Mouse (Mus musculus) limb, embryonic 11.5 days (tissue): Measurements from ENCODE around the gene Prmt2. TPM values are rescaled to one million over a fixed set of nuclear protein-coding genes. Genes with fewer than 3 reads are reported as not detected.
A peak's percentile ranks its signal among the peaks of the same experiment; 100 is the strongest.

Experiments
- ATAC-seq: fragments of 200-750 bp; cut with Nextera tagmentation; 2 replicates; pipeline ENCODE4 v1.8.0; 2017; ENCODE audit warnings: low read depth; ENCODE audit not compliant: insufficient number of reproducible peaks, low FRiP score, low TSS enrichment
- DNase-seq: peaks from one replicate; pipeline ENCODE4 v3.0.0-alpha.2; 2015; ENCODE audit warnings: low spot score
- H3K27ac ChIP-seq: fragments of 300-500 bp; sonication (generic); replicated peaks from 2 replicates; pipeline ENCODE4 v1.5.1; 2014; ENCODE audit warnings: low read depth, mild to moderate bottlenecking, low read length
- H3K27me3 ChIP-seq: fragments of 300-500 bp; sonication (generic); 2 replicates; pipeline ENCODE4 v1.6.1; 2014; ENCODE audit warnings: mild to moderate bottlenecking, low read length, mixed read lengths; ENCODE audit not compliant: control insufficient read depth, insufficient read depth
- H3K36me3 ChIP-seq: fragments of 300-500 bp; sonication (generic); 2 replicates; pipeline ENCODE4 v1.6.1; 2014; ENCODE audit warnings: mild to moderate bottlenecking, low read length, moderate library complexity, mixed read lengths; ENCODE audit not compliant: control insufficient read depth, insufficient read depth
- H3K4me1 ChIP-seq: fragments of 300-500 bp; sonication (generic); 2 replicates; pipeline ENCODE4 v1.6.1; 2014; ENCODE audit warnings: low read length, mixed read lengths; ENCODE audit not compliant: control insufficient read depth, insufficient read depth
- H3K4me2 ChIP-seq: fragments of 300-500 bp; sonication (generic); 2 replicates; pipeline ENCODE4 v1.6.1; 2014; ENCODE audit warnings: low read depth, mild to moderate bottlenecking, moderate library complexity; ENCODE audit not compliant: severe bottlenecking
- H3K4me3 ChIP-seq: fragments of 300-500 bp; sonication (generic); 2 replicates; pipeline ENCODE4 v1.5.1; 2014; ENCODE audit warnings: low read depth, low read length
- H3K9ac ChIP-seq: fragments of 300-500 bp; sonication (generic); 2 replicates; pipeline ENCODE4 v1.6.1; 2014; ENCODE audit warnings: mild to moderate bottlenecking, low read length
- H3K9me3 ChIP-seq: fragments of 300-500 bp; sonication (generic); 2 replicates; pipeline ENCODE4 v1.6.1; 2016; ENCODE audit warnings: low read length; ENCODE audit not compliant: control insufficient read depth
- WGBS: fragments of 180-500 bp; shearing (Covaris S2); extraction: QIAGEN DNeasy Blood & Tissue Kit; methylation state at CpG from one replicate; pipeline ENCODE4 v1.1.7; 2014; 5-methylcytosine and 5-hydroxymethylcytosine counted together
- polyA plus RNA-seq: library from polyadenylated mRNA; unstranded; fragments of >200 nt; fragmentation: Nextera tagmentation; extraction: Ambion mirVana; gene quantifications from 2 replicates; pipeline ENCODE4 v1.2.1, GENCODE M21; 2014

The Prmt2 gene
- polyA plus RNA-seq, 1 experiment from 2014 or later: 49.1 TPM

GRCm38 (mm10) chr10:76209241-76209640 lies 28.4 kb downstream of the Prmt2 start:
- H3K27ac ChIP-seq: no peak overlapping the region
- no peak overlapping the region for H3K4me3 ChIP-seq
- H3K36me3 ChIP-seq: peaks cover 4% of the 10 kb centered on the region; the same call in 1 of the 2 replicates
- no peak overlapping the region for H3K9ac ChIP-seq
- ATAC-seq (no peak), DNase-seq (no peak)
- H3K27me3 ChIP-seq: no peaks in the 10 kb centered on the region
- WGBS: 90% methylated on average over 8 of the region's 8 CpGs
- no peaks in the 10 kb centered on the region for H3K9me3 ChIP-seq
- no peak overlapping the region for H3K4me2 ChIP-seq
- no peaks in the 10 kb centered on the region for H3K4me1 ChIP-seq

GRCm38 (mm10) chr10:76207262-76207796 lies 30.3 kb downstream of the Prmt2 start:
- WGBS: 92% methylated on average over 13 of the region's 13 CpGs
- H3K4me3 ChIP-seq: no peak overlapping the region
- ATAC-seq (no peak), DNase-seq (no peak)
- H3K36me3 ChIP-seq: peaks cover 2% of the 10 kb centered on the region; the same call in 1 of the 2 replicates
- H3K27ac ChIP-seq: no peak overlapping the region
- no peaks in the 10 kb centered on the region for H3K9me3 ChIP-seq
- no peaks in the 10 kb centered on the region for H3K4me1 ChIP-seq
- H3K9ac ChIP-seq: no peak overlapping the region
- H3K4me2 ChIP-seq: no peak overlapping the region
- H3K27me3 ChIP-seq: no peaks in the 10 kb centered on the region

- ATAC-seq: no peak
- 15% methylated on average over 18 of the region's 18 CpGs for WGBS
- H3K4me1 ChIP-seq: no peaks in the 10 kb centered on the region
- peak overlapping the region; percentile 39 for H3K9ac ChIP-seq
- peak overlapping the region; percentile 24 for H3K4me3 ChIP-seq
- H3K27ac ChIP-seq: no peak overlapping the region
- H3K9me3 ChIP-seq: no peaks in the 10 kb centered on the region
- DNase-seq: peak; percentile 50
- no peaks in the 10 kb centered on the region for H3K27me3 ChIP-seq
- peak overlapping the region; percentile 51 for H3K4me2 ChIP-seq
- peaks cover 2% of the 10 kb centered on the region; the same call in 1 of the 2 replicates for H3K36me3 ChIP-seq
Measured at GRCm38 (mm10) chr10:76203798-76204283, 33.8 kb downstream of the Prmt2 start.

- Histone ChIP-seq H3K9me3 (no peaks in the 10 kb centered on the region), H3K4me3 (no peak overlapping the region), H3K36me3 (no peaks in the 10 kb centered on the region), H3K4me2 (no peak overlapping the region), H3K9ac (no peak overlapping the region), H3K27me3 (no peaks in the 10 kb centered on the region), H3K4me1 (no peaks in the 10 kb centered on the region), H3K27ac (no peak overlapping the region)
- WGBS: 16% methylated on average over 7 of the region's 7 CpGs
- DNase-seq (peak; percentile 86), ATAC-seq (no peak)
Measured at GRCm38 (mm10) chr10:76201978-76202377, 35.7 kb downstream of the Prmt2 start.

GRCm38 (mm10) chr10:76201416-76201815 lies 36.2 kb downstream of the Prmt2 start:
- H3K27me3 ChIP-seq: no peaks in the 10 kb centered on the region
- ATAC-seq (no peak), DNase-seq (no peak)
- H3K4me1 ChIP-seq: no peaks in the 10 kb centered on the region
- H3K9me3 ChIP-seq: no peaks in the 10 kb centered on the region
- no peaks in the 10 kb centered on the region for H3K36me3 ChIP-seq
- no peak overlapping the region for H3K9ac ChIP-seq
- H3K4me2 ChIP-seq: no peak overlapping the region
- WGBS: 85% methylated on average over 3 of the region's 3 CpGs
- no peak overlapping the region for H3K4me3 ChIP-seq
- H3K27ac ChIP-seq: no peak overlapping the region

GRCm38 (mm10) chr10:76188010-76188409 lies 49.7 kb downstream of the Prmt2 start:
- DNase-seq (no peak), ATAC-seq (no peak)
- no peak overlapping the region for H3K4me2 ChIP-seq
- no peak overlapping the region for H3K9ac ChIP-seq
- no peak overlapping the region for H3K27ac ChIP-seq
- H3K9me3 ChIP-seq: no peaks in the 10 kb centered on the region
- no peaks in the 10 kb centered on the region for H3K36me3 ChIP-seq
- 95% methylated on average over 1 of the region's 1 CpGs for WGBS
- H3K4me3 ChIP-seq: no peak overlapping the region
- no peaks in the 10 kb centered on the region for H3K4me1 ChIP-seq
- H3K27me3 ChIP-seq: no peaks in the 10 kb centered on the region

GRCm38 (mm10) chr10:76185216-76185615 lies 52.4 kb downstream of the Prmt2 start:
- 78% methylated on average over 4 of the region's 4 CpGs for WGBS
- Histone ChIP-seq H3K4me2 (no peak overlapping the region), H3K36me3 (no peaks in the 10 kb centered on the region), H3K27me3 (no peaks in the 10 kb centered on the region), H3K27ac (no peak overlapping the region), H3K4me3 (no peak overlapping the region), H3K9me3 (no peaks in the 10 kb centered on the region), H3K4me1 (no peaks in the 10 kb centered on the region), H3K9ac (no peak overlapping the region)
- no peak for DNase-seq
- ATAC-seq: no peak

GRCm38 (mm10) chr10:76174899-76175298 lies 62.8 kb downstream of the Prmt2 start:
- 50% methylated on average over 2 of the region's 2 CpGs for WGBS
- DNase-seq: no peak
- ATAC-seq: no peak
- H3K36me3 ChIP-seq: no peaks in the 10 kb centered on the region
- no peaks in the 10 kb centered on the region for H3K9me3 ChIP-seq
- no peak overlapping the region for H3K4me2 ChIP-seq
- no peaks in the 10 kb centered on the region for H3K4me1 ChIP-seq
- H3K4me3 ChIP-seq: no peak overlapping the region
- H3K9ac ChIP-seq: no peak overlapping the region
- no peaks in the 10 kb centered on the region for H3K27me3 ChIP-seq
- no peak overlapping the region for H3K27ac ChIP-seq

GRCm38 (mm10) chr10:76158009-76158408 lies 79.7 kb downstream of the Prmt2 start:
- DNase-seq (no peak), ATAC-seq (no peak)
- Histone ChIP-seq H3K4me2 (no peak overlapping the region), H3K4me1 (no peaks in the 10 kb centered on the region), H3K27ac (no peak overlapping the region), H3K4me3 (no peak overlapping the region), H3K36me3 (no peaks in the 10 kb centered on the region), H3K27me3 (no peaks in the 10 kb centered on the region), H3K9me3 (no peaks in the 10 kb centered on the region), H3K9ac (no peak overlapping the region)
- 73% methylated on average over 1 of the region's 1 CpGs for WGBS
